Mouse (Mus musculus): ENCODE results near the gene Olfr836.
"Not testable (repeated sequence)": the region's sequence is repeated elsewhere in the genome, so short reads cannot be mapped to it uniquely, and the experiment has no call there.

Gene Olfr836

GRCm38 (mm10) chr9:19120082-19120481 lies at the start of gene Olfr836:
Gene Olfr836 (plus strand): TSS chr9:19120382.
- DNase-seq (ENCODE audit: extremely low read depth, low read depth, low spot score): no peak

GRCm38 (mm10) chr9:19084986-19085385 lies 35.2 kb upstream of the Olfr836 start:
- DNase-seq (ENCODE audit: extremely low read depth, low read depth, low spot score): no peak

GRCm38 (mm10) chr9:19092889-19093753 lies 27.1 kb upstream of the Olfr836 start:
- not testable (repeated sequence) for DNase-seq (ENCODE audit: extremely low read depth, low read depth, low spot score)

- no peak for DNase-seq (ENCODE audit: extremely low read depth, low read depth, low spot score)
Observed at GRCm38 (mm10) chr9:19097286-19097685, 22.9 kb upstream of the Olfr836 start.

GRCm38 (mm10) chr9:19136017-19136416 lies 15.8 kb downstream of the Olfr836 start, which contains the start of gene Olfr837:
Gene Olfr837 (plus strand): TSS chr9:19136317.
- DNase-seq (ENCODE audit: extremely low read depth, low read depth, low spot score): no peak
